Mouse (Mus musculus) right cerebral cortex, adult 18-20 months (tissue): ENCODE results near the gene Fnip1.
A peak's percentile ranks its signal among the peaks of the same experiment; 100 is the strongest.
"Not testable (repeated sequence)": the region's sequence is repeated elsewhere in the genome, so short reads cannot be mapped to it uniquely, and the experiment has no call there.

Source experiments
- DNase-seq: peaks from one replicate; pipeline ENCODE4 v3.0.0; 2022; ENCODE audit warnings: mixed read lengths

Fnip1 gene

GRCm38 (mm10) chr11:54437823-54438337 lies at the start of gene Fnip1:
TSS of gene Fnip1 (plus strand) at chr11:54438199.
- peak; percentile 95 for DNase-seq

- no peak for DNase-seq
Observed at GRCm38 (mm10) chr11:54390386-54390785, 47.6 kb upstream of the Fnip1 start.

- DNase-seq: no peak
Observed at GRCm38 (mm10) chr11:54391326-54391725, 46.7 kb upstream of the Fnip1 start.

- DNase-seq: no peak
Observed at GRCm38 (mm10) chr11:54396686-54397085, 41.3 kb upstream of the Fnip1 start.

- DNase-seq: no peak
Observed at GRCm38 (mm10) chr11:54398058-54398457, 39.9 kb upstream of the Fnip1 start.

- DNase-seq: not testable (repeated sequence)
Observed at GRCm38 (mm10) chr11:54400803-54401202, 37.2 kb upstream of the Fnip1 start.

GRCm38 (mm10) chr11:54404885-54405284 lies 33.1 kb upstream of the Fnip1 start:
- DNase-seq: no peak

- no peak for DNase-seq
Observed at GRCm38 (mm10) chr11:54406930-54407546, 31.0 kb upstream of the Fnip1 start.

- DNase-seq: no peak
Observed at GRCm38 (mm10) chr11:54410612-54411011, 27.4 kb upstream of the Fnip1 start.

- DNase-seq: peak; percentile 11
Observed at GRCm38 (mm10) chr11:54413017-54413416, 25.0 kb upstream of the Fnip1 start.

- no peak for DNase-seq
Observed at GRCm38 (mm10) chr11:54423007-54423406, 15.0 kb upstream of the Fnip1 start.

- no peak for DNase-seq
Observed at GRCm38 (mm10) chr11:54426267-54426666, 11.7 kb upstream of the Fnip1 start.

- no peak for DNase-seq
Observed at GRCm38 (mm10) chr11:54427138-54427537, 10.9 kb upstream of the Fnip1 start.

- DNase-seq: no peak
Observed at GRCm38 (mm10) chr11:54427695-54428352, 10.2 kb upstream of the Fnip1 start.

- DNase-seq: no peak
Observed at GRCm38 (mm10) chr11:54429224-54429623, 8.8 kb upstream of the Fnip1 start.

GRCm38 (mm10) chr11:54435797-54436196 lies 2.2 kb upstream of the Fnip1 start:
- no peak for DNase-seq

- no peak for DNase-seq
Observed at GRCm38 (mm10) chr11:54437310-54437822, 633 bp upstream of the Fnip1 start.

- DNase-seq: peak; percentile 61
Observed at GRCm38 (mm10) chr11:54438366-54438781, 375 bp downstream of the Fnip1 start.

- no peak for DNase-seq
Observed at GRCm38 (mm10) chr11:54438991-54439690, 1.1 kb downstream of the Fnip1 start.

GRCm38 (mm10) chr11:54439691-54440029 lies 1.7 kb downstream of the Fnip1 start:
- DNase-seq: no peak

GRCm38 (mm10) chr11:54450757-54451156 lies 12.8 kb downstream of the Fnip1 start:
- DNase-seq: not testable (repeated sequence)

GRCm38 (mm10) chr11:54454516-54454915 lies 16.5 kb downstream of the Fnip1 start:
- DNase-seq: no peak

GRCm38 (mm10) chr11:54456875-54457274 lies 18.9 kb downstream of the Fnip1 start:
- DNase-seq: no peak

- no peak for DNase-seq
Observed at GRCm38 (mm10) chr11:54458168-54458567, 20.2 kb downstream of the Fnip1 start.
